Comparison of ENCODE assay signal across 20 mouse cellular contexts in genomic region chr7:98986962-98987441, GRCm38 (mm10).
DNase-seq lines count a peak whose midpoint lies in the region; ATAC-seq and TF ChIP-seq lines count a peak whose summit lies in the region.
"Had no signal": no experiment of that assay in that cellular context is flagged by ENCODE, and none has a peak within 500 bp of the region (broad histone marks: within the 10 kb centered on the region; RNA-seq: fewer than 3 reads in every experiment).

No protein-coding gene starts in this region.

- H3K9me3 ChIP-seq in midbrain, embryonic 15.5 days, result no peaks in the 10 kb centered on the region
- no peaks in the 10 kb centered on the region for H3K9me3 ChIP-seq in hindbrain, postnatal 0 days (ENCODE audit: low read length)
- H3K9me3 ChIP-seq: embryonic facial prominence, embryonic 15.5 days; forebrain, embryonic 13.5 days; kidney, embryonic 15.5 days; midbrain, embryonic 12.5 days had no signal

- no peaks in the 10 kb centered on the region for H3K27me3 ChIP-seq in midbrain, embryonic 15.5 days (replicated peaks)
- H3K27me3 ChIP-seq in hindbrain, postnatal 0 days (ENCODE audit: insufficient read depth, low read length), result no peaks in the 10 kb centered on the region
- H3K27me3 ChIP-seq: embryonic facial prominence, embryonic 15.5 days; forebrain, embryonic 13.5 days; kidney, embryonic 15.5 days; midbrain, embryonic 12.5 days had no signal

- no peak overlapping the region for H3K4me2 ChIP-seq in midbrain, embryonic 15.5 days
- H3K4me2 ChIP-seq in hindbrain, postnatal 0 days (ENCODE audit: low read depth, low read length), result no peak overlapping the region
- H3K4me2 ChIP-seq: embryonic facial prominence, embryonic 15.5 days; forebrain, embryonic 13.5 days; kidney, embryonic 15.5 days; midbrain, embryonic 12.5 days had no signal

- H3K9ac ChIP-seq in midbrain, embryonic 15.5 days, result no peak overlapping the region
- H3K9ac ChIP-seq in hindbrain, postnatal 0 days (replicated peaks; ENCODE audit: low read length), result no peak overlapping the region
- H3K9ac ChIP-seq: embryonic facial prominence, embryonic 15.5 days; forebrain, embryonic 13.5 days; kidney, embryonic 15.5 days; midbrain, embryonic 12.5 days had no signal

- intact Hi-C loops in left cerebral cortex, postnatal 10 days (cut with DNase I), result no loop called here

- H3K4me1 ChIP-seq in midbrain, embryonic 15.5 days, result peaks cover 14% of the 10 kb centered on the region; the same call in 1 of the 2 replicates
- H3K4me1 ChIP-seq in hindbrain, postnatal 0 days (ENCODE audit: insufficient read depth, low read length), result 0 out of 2 replicates have a peak, but pooled peaks cover 6% of the 10 kb centered on the region
- H3K4me1 ChIP-seq: forebrain, embryonic 13.5 days had no signal

- WGBS in midbrain, embryonic 15.5 days, result 93% methylated on average over 14 of the region's 14 CpGs
- WGBS in hindbrain, postnatal 0 days, result 91% methylated on average over 14 of the region's 14 CpGs

- DNase-seq in MEL-GATA-1-ER (ENCODE audit: extremely low read depth, low read depth), result peak; percentile 78
- peak; percentile 57 for DNase-seq in c-Kit-positive CD71-positive TER-119-positive erythroid progenitor cells, embryonic 14.5 days (ENCODE audit: low spot score)
- peak; percentile 51 for DNase-seq in liver
- no peak for DNase-seq in hindbrain, postnatal 0 days (ENCODE audit: low spot score)
- DNase-seq in left cerebral cortex, postnatal 10 days (ENCODE audit: extremely low spot score in 1 of 2, low spot score in 2 of 2), result no peak
- DNase-seq: adrenal gland, adult 8-10 months; cerebellum, adult 8-10 months; gastrocnemius, postnatal 36 days; heart, postnatal 4 days; layer of hippocampus, postnatal 36 days; left cerebral cortex, postnatal 4 days; lung, adult 18-20 months; lung, postnatal 4 days; thymus, postnatal 36 days had no signal

- no peak for TF ChIP-seq CTCF in hindbrain, postnatal 0 days (IDR thresholded peaks at IDR 0.05; ENCODE audit: low read depth)

- H3K27ac ChIP-seq in midbrain, embryonic 15.5 days, result no peak overlapping the region
- H3K27ac ChIP-seq in hindbrain, postnatal 0 days, result no peak overlapping the region
- H3K27ac ChIP-seq: embryonic facial prominence, embryonic 15.5 days; forebrain, embryonic 13.5 days; kidney, embryonic 15.5 days; midbrain, embryonic 12.5 days had no signal

- no peaks in the 10 kb centered on the region for H3K36me3 ChIP-seq in midbrain, embryonic 15.5 days (replicated peaks)
- 0 out of 2 replicates have a peak, but pooled peaks cover 4% of the 10 kb centered on the region for H3K36me3 ChIP-seq in hindbrain, postnatal 0 days (ENCODE audit: insufficient read depth, low read length)
- H3K36me3 ChIP-seq: midbrain, embryonic 12.5 days had no signal

- peak; percentile 77 for ATAC-seq in megakaryocyte progenitor cell, adult 5-6 weeks (replicated peaks; ENCODE audit: poor library complexity)
- no peak for ATAC-seq in midbrain, embryonic 15.5 days (replicated peaks)
- no peak for ATAC-seq in hindbrain, postnatal 0 days
- ATAC-seq: forebrain, embryonic 13.5 days had no signal

- no peak overlapping the region for H3K4me3 ChIP-seq in midbrain, embryonic 15.5 days
- H3K4me3 ChIP-seq in hindbrain, postnatal 0 days (ENCODE audit: low read length), result no peak overlapping the region
- H3K4me3 ChIP-seq: embryonic facial prominence, embryonic 15.5 days; forebrain, embryonic 13.5 days; kidney, embryonic 15.5 days; midbrain, embryonic 12.5 days had no signal

Comparison
In these comparisons a context has a peak if more than half of its experiments do, and no peak if none do; other contexts are left out.
1. DNase-seq: peak in MEL-GATA-1-ER (single experiment), c-Kit-positive CD71-positive TER-119-positive erythroid progenitor cells, embryonic 14.5 days (single experiment) and liver (single experiment); none in hindbrain, postnatal 0 days (single experiment) and left cerebral cortex, postnatal 10 days (0 of 2).